Mouse (Mus musculus): ENCODE results near the gene Amer2.

DNA sequence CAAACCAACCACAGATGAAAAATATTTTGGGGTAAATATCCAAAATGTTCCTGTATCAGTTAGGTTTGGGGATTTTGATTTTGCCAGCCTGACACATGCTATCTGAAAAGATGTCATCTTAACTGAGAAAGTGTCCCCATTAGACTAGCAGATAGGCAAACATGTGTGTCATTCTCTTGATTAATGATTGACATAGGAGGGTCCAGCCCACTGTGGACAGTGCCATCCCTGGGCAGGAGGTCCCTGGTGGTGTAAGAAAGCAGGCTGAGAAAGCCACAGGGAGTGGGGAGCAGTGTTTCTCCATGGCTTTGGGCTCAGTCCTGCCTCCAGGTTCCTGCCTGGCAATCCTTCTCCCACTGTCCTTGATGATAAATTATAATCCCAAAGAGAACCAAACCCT is 63.3 kb downstream of the Amer2 start:
- TF ChIP-seq CTCF (IDR thresholded peaks at IDR 0.05; ENCODE audit: low read depth, low read length), result no peak
- no peak for TF ChIP-seq POLR2A (IDR thresholded peaks at IDR 0.05; ENCODE audit: extremely low read depth, insufficient read depth, low read length)
